Mouse (Mus musculus) urinary bladder, postnatal 25 days (tissue): ENCODE data around the gene Mpped2.

Experiments used
- DNase-seq: peaks from one replicate; pipeline ENCODE4 v3.0.0; 2022; ENCODE audit warnings: low spot score

Mpped2 gene

DNA sequence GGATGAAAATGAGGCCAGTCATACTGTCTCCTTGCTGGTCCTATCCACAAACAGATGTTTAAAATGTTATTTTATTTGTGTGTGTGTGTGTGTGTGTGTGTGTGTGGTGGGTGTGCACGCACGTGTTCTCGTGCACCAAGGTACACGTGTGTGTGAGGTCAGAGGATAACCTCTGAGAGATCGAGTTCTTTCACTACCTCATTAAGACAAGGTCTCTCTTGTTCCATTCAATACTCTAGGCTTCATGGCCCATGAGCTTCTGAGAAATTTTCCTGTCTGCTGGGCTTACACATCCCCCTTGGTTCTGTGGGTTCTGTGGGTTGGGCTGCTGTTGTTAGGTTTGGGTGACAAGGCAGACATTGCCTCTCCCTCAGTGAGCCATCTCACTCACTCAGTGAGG, 12.6 kb downstream of the Mpped2 start:
- DNase-seq = no peak

DNA sequence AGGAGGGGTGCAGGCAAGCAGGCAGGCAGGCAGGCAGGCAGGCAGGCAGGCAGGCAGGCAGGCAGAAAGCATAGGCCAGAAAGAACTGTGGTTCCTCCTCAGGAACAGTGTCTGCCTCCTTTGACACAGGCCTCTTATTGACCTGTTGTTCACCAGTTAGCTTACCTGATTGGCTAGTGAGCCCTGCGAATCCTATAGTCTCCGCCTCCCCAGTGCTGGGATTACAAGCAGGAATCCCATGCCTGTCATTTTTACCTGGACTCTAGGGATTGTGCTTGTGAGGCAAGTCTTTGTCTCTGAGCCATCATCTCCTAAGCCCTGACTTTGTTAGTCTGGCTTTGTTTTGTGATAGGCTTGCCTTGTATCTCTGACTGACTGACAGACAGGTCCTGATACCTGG, 14.1 kb downstream of the Mpped2 start:
- no peak for DNase-seq

DNA sequence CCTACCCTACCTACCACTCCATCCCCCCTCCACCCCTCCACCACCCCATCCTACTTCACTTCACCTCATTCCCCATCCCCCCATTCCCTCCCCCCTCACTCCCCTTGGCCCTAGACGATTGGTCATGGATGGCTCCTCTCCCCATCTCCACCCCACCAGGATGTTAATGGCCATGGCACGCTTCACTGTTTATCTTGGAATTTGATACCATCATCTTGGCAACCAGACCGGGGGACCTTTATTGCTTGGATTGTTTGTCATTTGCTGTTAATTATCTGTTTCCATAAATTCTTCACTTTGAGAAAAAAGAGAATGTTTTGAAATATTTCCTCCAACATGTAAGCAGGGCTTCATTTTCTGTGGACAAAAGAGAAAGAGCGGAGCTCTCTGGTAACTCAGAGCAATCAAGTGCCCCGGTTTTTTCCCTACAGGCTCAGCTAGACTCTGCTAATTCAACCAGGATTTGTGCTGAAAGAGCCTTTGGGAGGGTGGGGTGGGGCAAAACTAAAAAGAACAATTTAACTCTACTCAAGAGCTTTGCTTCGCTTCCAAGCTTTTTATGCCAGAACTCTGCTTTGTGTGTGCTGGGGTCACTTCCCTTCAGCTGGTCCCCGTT, 17.9 kb downstream of the Mpped2 start:
- no peak for DNase-seq

- no peak for DNase-seq
These were observed 18.4 kb downstream of the Mpped2 start for GRCm38 (mm10) chr2:106711506-106711905.

DNA sequence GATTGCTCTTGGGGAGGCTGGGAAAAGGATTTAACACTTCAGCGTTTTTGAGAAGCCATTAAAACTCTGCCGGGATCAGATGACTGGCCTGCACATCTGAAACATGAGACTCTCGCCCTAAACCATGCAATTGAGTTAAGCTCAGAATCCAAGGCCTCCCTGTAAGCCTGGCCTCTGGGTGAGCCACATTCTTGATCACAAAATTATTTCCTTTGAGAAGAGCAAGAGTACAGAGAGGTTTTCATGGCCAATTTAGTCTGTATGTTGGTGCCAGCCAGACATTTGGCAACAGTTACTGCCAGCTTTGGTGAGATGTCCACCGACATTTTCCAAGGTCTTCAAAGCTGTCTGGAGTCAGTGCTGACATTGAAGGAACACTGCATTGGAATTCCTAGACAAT, 20.1 kb downstream of the Mpped2 start:
- no peak for DNase-seq

DNA sequence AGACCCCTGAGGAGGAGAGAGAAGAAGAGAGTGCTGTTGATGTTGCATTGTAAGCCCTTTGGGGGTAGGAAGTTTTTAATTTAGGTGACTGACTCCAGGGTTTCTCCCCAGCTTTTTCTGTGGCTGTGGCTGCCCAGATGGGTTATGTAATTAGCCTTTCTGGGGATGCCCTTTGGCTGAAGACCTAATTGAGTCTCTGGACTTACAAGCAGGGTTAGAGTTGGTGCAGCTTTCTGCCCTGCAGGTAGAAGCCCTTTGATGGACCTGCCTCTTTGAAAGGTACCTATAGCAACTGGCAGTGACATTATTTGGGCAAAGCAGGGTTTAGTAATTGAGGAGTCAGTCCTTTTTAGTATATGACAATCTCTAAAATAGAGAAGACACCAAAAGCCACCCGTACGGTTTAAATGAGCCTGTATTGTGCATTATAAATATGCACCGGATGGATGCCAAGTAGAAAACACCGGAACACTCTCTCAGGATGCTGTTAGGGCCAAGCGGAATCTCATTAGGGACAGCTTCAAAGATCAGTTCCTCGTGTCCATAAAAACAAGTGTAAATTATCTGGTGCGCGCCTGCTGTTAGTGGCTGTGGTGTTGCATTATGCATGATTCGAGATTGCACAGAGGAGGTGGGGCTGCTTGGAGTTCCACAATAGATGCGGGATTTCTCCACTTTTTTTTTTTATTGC, 22.8 kb downstream of the Mpped2 start:
- DNase-seq = no peak

- no peak for DNase-seq
These were observed 23.3 kb downstream of the Mpped2 start for GRCm38 (mm10) chr2:106716365-106716717.

DNA sequence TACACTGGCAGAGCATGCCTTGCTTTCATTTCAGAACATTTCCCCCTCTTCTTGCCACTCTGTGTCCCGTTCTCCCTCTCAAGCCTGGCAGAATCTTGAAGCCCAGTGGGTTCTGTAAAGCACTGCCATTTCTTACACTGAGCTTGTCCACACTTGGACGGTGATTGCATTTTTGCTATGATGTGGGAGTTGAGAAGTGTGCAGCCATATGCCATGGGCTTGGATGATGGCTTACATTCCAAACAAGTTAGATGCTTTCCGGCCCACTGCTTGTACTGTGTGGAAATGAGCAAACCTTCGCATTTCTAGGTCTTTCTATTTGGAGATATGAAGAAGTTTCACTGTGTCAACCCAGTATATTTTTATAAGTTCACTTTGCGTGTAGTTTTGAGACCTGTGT, 25.8 kb downstream of the Mpped2 start:
- DNase-seq = no peak

DNA sequence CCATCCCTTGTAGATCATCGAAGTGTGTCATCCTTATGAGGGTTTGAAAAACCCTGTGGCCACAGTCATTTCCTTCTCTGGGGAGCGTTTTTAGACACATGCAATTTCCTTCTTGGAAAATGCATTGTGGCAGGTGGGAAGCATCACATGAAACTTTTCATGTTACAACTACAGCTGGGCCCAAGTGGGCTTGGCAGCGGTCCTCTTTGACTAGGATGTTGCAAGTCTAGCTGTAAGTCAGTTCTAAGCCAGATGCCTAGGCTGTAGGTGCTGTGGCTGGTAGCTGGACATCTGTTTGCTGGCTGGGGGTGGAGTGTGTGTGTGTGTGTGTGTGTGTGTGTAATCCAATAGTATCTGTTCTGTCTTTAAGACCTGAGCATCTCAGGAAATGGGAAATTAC, 26.4 kb downstream of the Mpped2 start:
- no peak for DNase-seq

DNA sequence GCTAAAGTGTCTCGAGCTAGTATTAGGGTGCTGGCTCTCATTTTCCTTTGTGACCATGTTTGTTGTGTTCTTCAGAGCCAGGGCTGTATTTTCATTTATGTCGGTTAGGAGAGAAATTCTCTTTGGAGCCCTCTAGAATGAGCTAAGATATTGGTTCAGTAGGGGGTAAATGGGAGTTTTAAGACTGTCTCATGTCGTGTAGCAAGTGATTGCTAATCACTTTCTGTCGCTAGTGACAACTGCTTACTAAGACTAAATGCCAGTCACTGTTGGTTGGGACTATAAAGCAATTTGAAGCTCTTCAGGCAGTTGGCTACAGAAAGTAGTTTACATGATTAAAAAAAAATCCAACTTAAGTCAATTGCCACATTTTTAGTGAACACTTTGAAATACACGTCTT, 27.6 kb downstream of the Mpped2 start:
- no peak for DNase-seq

DNA sequence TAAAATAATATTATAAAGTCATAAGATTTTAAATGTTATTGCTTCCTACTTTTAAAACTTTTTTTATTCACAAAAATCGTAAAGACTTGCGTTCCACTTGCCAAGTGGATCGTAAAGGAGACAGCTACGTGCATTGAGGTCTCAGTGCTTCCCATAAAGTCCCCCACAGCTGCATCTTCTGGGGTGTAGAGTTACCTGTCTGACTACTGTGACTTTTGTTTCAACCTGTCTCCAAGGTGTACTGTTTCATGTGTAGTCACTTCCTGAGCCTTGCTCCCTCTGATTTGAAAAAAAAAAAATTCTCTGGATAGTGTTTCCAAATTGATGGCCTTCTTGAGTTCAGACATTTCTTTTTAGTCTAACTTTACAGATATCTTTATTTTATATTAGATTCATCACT, 29.0 kb downstream of the Mpped2 start:
- no peak for DNase-seq

DNA sequence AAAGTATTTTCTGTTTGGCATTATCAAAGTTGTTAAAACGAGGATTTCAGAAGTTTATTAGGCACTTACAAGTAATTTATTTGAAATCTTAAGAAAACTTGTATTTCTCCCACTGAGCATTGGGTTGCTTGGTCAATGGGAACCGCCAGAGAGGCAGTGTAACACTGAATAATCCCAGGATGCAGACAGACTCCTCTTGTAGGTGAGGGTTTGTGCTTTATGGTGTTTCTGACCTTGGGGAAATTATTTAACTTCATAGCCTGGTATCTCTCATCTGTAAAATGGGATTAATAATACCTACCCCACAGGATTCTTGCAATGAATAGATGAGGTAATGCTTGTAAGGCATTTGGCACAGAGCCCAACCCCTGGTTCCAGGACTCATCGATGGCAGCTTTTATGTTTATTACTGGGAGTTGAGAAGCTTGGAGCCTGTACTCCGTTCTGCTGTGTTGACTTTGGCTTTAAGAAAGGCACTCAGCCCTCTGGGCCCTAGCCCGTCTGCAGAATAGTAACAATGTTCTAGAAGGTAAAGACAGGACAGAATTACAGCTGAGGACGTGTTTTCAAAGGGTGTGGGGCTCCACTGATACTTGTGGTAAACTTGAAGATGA, 37.0 kb downstream of the Mpped2 start:
- no peak for DNase-seq

GRCm38 (mm10) chr2:106730608-106731007, 37.5 kb downstream of the Mpped2 start:
- no peak for DNase-seq

- no peak for DNase-seq
These were observed 38.4 kb downstream of the Mpped2 start for GRCm38 (mm10) chr2:106731478-106731877.

- no peak for DNase-seq
These were observed 39.1 kb downstream of the Mpped2 start for GRCm38 (mm10) chr2:106732171-106732570.

- no peak for DNase-seq
These were observed 40.3 kb downstream of the Mpped2 start for GRCm38 (mm10) chr2:106733396-106733795.

DNA sequence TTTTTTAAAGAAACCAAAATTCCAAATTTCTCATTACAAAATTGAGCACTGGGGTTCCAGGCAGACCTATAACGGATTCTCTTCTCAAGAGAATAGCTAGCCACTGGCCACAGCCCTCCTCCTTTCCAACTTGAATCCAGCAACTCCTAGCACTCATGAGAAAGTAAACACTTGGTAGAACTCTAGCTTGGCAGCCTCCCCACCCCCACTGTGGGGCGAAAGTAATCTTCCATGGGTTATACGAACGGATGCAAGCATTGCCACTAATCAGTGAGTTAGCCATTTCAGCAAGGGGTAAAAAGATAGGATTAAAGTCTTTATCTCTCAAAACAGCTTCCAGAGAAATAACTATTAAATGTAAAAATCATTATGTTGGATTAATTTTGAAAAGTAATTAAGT, 40.9 kb downstream of the Mpped2 start:
- DNase-seq = no peak

- no peak for DNase-seq
These were observed 42.1 kb downstream of the Mpped2 start for GRCm38 (mm10) chr2:106735211-106735610.

- no peak for DNase-seq
These were observed 42.8 kb downstream of the Mpped2 start for GRCm38 (mm10) chr2:106735792-106736359.

DNA sequence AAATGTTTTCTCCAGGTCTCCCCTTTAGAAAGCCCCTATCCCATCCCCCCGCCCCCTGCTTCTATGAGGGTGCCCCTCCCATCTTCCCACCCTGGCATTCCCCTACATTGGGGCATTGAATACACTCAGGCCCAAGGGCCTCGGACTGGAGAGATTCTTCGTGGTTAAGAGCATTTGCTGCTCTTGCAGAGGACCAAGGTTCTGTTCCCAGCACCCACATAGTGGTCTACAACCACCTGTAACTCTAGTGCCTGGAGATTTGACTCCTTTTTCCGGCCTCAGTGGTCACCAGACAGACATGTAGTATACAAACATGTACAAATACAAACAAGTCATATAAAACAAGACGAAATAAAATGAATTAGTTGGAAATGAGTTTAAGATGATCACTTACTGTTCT, 45.9 kb downstream of the Mpped2 start:
- no peak for DNase-seq

DNA sequence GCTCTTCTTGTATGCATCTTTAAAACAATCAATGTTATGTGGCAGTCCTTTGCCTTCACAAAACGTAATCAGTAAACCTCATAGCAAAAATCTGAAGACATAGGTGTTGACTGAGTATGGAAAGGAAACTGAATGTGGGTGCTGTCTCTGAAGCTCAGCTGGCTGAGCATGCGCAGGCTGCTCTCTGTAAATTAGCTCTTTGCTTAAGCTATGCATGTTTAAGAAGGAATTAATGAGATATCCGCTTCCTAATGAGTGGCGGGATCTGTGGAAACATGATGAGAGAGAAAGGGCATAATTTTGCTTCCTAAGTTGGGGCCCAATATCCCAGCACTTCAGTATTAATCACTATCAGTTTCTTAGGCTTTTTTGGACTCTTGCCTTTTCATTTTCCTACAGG, 51.0 kb downstream of the Mpped2 start:
- DNase-seq = no peak

DNA sequence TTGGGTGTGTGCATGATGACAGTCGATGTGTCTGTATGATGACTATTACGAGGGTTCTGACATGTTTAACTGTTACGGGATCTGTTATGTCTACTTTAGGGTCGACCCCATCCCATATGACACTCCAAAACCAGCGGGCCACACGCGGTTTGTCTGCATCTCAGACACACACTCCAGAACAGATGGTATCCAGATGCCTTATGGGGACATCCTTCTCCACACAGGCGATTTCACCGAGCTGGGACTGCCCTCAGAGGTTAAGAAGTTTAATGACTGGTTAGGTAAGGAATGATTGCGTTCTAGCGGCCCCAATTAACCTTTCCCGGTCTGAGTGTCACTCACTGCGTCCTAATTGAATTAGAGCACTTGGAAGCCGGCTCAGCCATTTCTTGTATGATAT, 51.5 kb downstream of the Mpped2 start:
- DNase-seq = no peak

DNA sequence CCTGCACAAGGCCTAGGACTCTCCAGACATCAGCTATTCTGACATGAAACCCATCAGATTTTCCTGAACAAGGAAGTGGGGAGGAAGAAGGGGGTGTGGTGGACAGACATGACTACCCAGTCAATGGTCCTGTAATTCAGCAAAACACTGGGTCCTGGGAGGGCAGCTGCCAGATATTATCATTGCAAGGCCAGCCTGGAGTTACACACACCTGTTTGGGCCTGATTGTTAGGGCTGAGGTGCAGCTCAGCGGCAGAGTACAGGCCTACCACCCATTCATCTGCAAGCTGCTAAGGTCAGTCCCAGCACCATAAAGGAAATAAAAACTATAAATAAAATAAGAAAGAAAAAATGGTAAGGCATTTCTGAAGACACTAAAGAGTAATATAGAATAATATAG, 52.3 kb downstream of the Mpped2 start:
- no peak for DNase-seq

GRCm38 (mm10) chr2:106746211-106746610, 53.1 kb downstream of the Mpped2 start:
- no peak for DNase-seq
